Mouse (Mus musculus): Measurements from ENCODE around the gene Sdc4. TPM values are rescaled to one million over a fixed set of nuclear protein-coding genes. Genes with fewer than 3 reads are reported as not detected.
A peak's percentile ranks its signal among the peaks of the same experiment; 100 is the strongest.

The Sdc4 gene
- polyA plus RNA-seq, 1 experiment from 2014 or later, result 104 TPM

DNA sequence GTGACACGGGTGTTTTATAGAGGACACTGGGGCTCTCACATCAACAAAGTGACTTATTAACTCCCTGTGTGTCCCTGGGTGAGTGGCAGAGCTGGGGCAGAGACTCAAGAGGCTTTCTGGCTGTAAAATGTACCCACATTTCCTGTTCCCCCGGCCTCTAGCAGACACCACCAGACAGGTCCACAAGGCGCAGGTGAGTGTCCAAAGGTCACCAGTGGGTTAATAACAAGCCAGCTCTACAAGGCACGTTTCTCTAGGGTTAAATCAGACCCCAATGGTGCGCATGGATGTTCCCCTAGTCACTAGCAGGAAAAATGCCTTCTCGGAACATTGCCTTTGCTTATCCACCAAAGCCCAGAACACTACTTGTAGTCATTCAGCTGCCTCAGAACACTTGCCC lies 6.0 kb downstream of the Sdc4 start:
- 52% methylated on average over 6 of the region's 6 CpGs for WGBS
- Histone ChIP-seq H3K27ac (ENCODE audit: low read depth) (peak overlapping the region; percentile 69; the same call in 1 of the 2 replicates), H3K27me3 (replicated peaks; ENCODE audit: control insufficient read depth, insufficient read depth, low read length) (no peaks in the 10 kb centered on the region), H3K9me3 (ENCODE audit: control insufficient read depth, low read length) (no peaks in the 10 kb centered on the region), H3K4me2 (ENCODE audit: low read length) (peak overlapping the region; percentile 26), H3K4me3 (ENCODE audit: low read depth, low read length) (no peak overlapping the region), H3K4me1 (replicated peaks; ENCODE audit: control insufficient read depth, insufficient read depth, low read length) (peaks cover 22% of the 10 kb centered on the region), H3K9ac (ENCODE audit: low read length) (no peak overlapping the region), H3K36me3 (ENCODE audit: control insufficient read depth, insufficient read depth, low read length) (no peaks in the 10 kb centered on the region)
- DNase-seq (ENCODE audit: low spot score) (peak; percentile 72), ATAC-seq (replicated peaks; ENCODE audit: low FRiP score, low TSS enrichment, low read depth) (peak; percentile 33; the same call in 1 of the 2 replicates)

DNA sequence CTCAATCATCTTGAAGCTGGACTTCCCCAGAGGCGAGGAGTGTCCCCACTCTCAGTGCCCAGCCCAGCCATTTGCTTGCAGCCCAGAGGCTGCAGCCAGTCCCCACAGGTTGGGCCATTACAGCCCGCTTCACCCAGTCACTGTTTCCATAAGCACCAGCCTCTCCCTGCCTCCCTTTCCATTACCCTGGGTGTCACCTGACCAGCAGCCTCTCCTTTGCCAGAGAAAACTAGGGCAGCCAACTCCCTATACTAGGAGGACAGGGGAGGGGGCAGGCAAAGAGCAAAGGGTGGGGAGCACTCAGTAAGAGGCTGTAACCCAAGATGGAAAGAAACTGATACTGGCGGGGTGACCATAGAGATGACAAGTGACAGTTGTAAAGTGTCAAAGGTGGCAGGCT lies 6.7 kb downstream of the Sdc4 start:
- H3K4me3 ChIP-seq (ENCODE audit: low read depth, low read length), result peak overlapping the region; percentile 6
- 43% methylated on average over 3 of the region's 3 CpGs for WGBS
- no peaks in the 10 kb centered on the region for H3K9me3 ChIP-seq (ENCODE audit: control insufficient read depth, low read length)
- peak overlapping the region; percentile 26 for H3K4me2 ChIP-seq (ENCODE audit: low read length)
- H3K9ac ChIP-seq (ENCODE audit: low read length), result peak overlapping the region; percentile 31; the same call in 1 of the 2 replicates
- DNase-seq (ENCODE audit: low spot score) (no peak), ATAC-seq (replicated peaks; ENCODE audit: low FRiP score, low TSS enrichment, low read depth) (peak; percentile 29; the same call in 1 of the 2 replicates)
- H3K27me3 ChIP-seq (replicated peaks; ENCODE audit: control insufficient read depth, insufficient read depth, low read length), result no peaks in the 10 kb centered on the region
- H3K27ac ChIP-seq (ENCODE audit: low read depth), result peak overlapping the region; percentile 69
- no peaks in the 10 kb centered on the region for H3K36me3 ChIP-seq (ENCODE audit: control insufficient read depth, insufficient read depth, low read length)
- H3K4me1 ChIP-seq (replicated peaks; ENCODE audit: control insufficient read depth, insufficient read depth, low read length), result peaks cover 29% of the 10 kb centered on the region

DNA sequence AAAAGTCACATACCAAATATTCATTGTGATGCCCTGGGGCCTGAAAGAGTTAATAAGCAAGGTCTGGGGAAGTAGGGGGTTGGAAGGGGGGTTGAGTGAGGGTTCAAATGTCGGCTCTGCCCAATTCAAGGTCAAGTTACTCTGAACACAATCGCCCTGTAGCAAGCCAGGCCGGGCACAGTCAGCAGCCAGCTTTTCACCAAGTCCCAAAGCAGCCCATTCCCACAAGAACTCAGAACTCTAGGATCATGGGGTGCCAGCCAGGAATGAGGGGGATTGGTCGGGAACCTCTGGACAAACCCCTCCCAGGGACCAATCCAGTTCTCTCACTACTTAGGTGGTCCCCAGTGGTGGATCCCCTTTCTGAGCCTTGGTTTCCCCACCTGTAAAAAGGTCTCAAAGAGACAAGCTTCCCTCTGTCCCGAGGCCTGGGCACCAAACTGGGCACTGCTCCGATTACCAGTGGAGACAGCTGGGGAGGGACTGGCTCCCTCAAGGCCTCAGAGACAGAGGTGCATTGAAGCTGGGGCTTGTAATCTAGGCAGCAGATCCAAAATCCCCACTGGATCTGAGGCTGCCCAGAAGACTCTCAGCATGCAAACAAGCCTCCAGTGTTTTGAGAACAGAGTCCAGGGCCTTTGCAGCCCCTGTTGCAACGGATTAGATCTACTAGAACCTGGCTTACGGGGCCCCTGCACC lies 7.3 kb downstream of the Sdc4 start:
- H3K4me3 ChIP-seq (ENCODE audit: low read depth, low read length), result peak overlapping the region; percentile 6
- peaks cover 35% of the 10 kb centered on the region for H3K4me1 ChIP-seq (replicated peaks; ENCODE audit: control insufficient read depth, insufficient read depth, low read length)
- WGBS, result 25% methylated on average over 8 of the region's 8 CpGs

DNA sequence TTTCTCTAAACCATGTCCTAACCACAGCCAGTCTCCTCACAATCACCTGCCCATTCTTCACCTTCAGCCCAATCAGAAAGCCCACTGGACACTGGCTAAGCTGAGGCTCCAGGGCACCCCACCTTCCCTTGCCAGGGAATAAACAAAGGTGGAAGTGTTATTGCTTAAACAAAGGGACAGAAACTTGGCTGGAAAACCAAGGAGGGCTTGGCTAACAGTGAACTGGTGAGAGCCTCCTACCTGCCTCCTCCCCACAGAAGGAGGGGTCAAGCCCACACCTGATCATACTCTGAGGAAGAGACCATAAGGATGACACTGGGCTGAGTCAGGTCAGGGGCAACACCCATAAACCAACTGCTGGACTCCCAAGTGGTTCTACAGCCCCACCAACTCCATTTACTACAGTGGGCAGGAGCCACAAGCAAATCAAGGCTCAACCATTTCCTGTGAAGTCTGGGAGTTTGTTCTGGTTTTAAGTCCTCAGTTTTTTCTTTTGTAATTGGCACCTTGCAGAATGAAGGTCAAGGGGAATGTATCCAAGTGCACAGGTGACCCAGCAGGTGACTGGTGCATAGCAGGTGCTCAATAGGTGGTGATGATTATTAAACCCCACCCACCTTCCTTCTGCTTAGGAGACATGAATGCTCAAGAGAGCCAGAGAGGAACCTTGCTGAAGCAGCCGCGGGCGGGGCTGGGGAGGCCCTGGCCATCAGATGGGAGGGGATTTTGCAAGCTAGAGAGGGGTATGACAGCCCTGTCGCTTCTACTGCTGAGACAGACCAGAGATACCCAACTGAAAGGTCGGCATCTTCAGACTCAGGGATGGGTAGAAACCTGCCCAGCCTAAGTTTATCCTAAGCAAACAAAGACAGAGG lies 8.2 kb downstream of the Sdc4 start:
- Histone ChIP-seq H3K4me3 (ENCODE audit: low read depth, low read length) (no peak overlapping the region), H3K27ac (ENCODE audit: low read depth) (peak overlapping the region; percentile 69; the same call in 1 of the 2 replicates), H3K9me3 (ENCODE audit: control insufficient read depth, low read length) (no peaks in the 10 kb centered on the region), H3K27me3 (replicated peaks; ENCODE audit: control insufficient read depth, insufficient read depth, low read length) (no peaks in the 10 kb centered on the region), H3K4me1 (replicated peaks; ENCODE audit: control insufficient read depth, insufficient read depth, low read length) (peaks cover 44% of the 10 kb centered on the region), H3K9ac (ENCODE audit: low read length) (no peak overlapping the region), H3K4me2 (ENCODE audit: low read length) (0 out of 2 replicates have a peak overlapping the region, but pooled peaks have one; percentile 26), H3K36me3 (ENCODE audit: control insufficient read depth, insufficient read depth, low read length) (no peaks in the 10 kb centered on the region)
- WGBS, result 18% methylated on average over 5 of the region's 5 CpGs
- DNase-seq (ENCODE audit: low spot score) (no peak), ATAC-seq (replicated peaks; ENCODE audit: low FRiP score, low TSS enrichment, low read depth) (no peak)

More for the DNA sequence above, 7.3 kb downstream of the Sdc4 start:
- Histone ChIP-seq H3K27ac (ENCODE audit: low read depth) (peak overlapping the region; percentile 69), H3K9ac (ENCODE audit: low read length) (peak overlapping the region; percentile 31; the same call in 1 of the 2 replicates), H3K4me2 (ENCODE audit: low read length) (peak overlapping the region; percentile 26), H3K36me3 (ENCODE audit: control insufficient read depth, insufficient read depth, low read length) (no peaks in the 10 kb centered on the region), H3K27me3 (replicated peaks; ENCODE audit: control insufficient read depth, insufficient read depth, low read length) (no peaks in the 10 kb centered on the region), H3K9me3 (ENCODE audit: control insufficient read depth, low read length) (no peaks in the 10 kb centered on the region)
- no peak for DNase-seq (ENCODE audit: low spot score)
- ATAC-seq (replicated peaks; ENCODE audit: low FRiP score, low TSS enrichment, low read depth), result no peak

DNA sequence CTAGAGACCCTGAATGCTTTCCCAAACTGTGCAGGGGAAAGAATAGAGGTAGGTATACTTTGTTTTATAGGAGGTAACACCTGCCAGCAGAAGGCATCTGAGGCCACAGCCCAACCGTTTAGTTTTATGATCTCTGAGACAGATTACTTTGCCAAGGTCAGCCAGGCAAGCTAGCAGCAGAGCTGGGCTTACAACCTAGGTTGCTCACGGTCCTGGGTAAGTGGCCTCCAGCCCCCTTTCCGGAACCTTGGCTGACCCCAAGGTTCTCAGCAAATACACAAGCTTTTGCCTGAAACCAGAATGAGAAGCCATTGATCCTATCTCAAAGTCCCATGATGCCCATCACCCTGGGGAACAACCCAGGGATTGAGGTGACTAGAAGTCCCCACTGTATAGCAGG lies 9.0 kb downstream of the Sdc4 start:
- H3K4me3 ChIP-seq (ENCODE audit: low read depth, low read length), result no peak overlapping the region
- H3K9me3 ChIP-seq (ENCODE audit: control insufficient read depth, low read length), result no peaks in the 10 kb centered on the region
- H3K9ac ChIP-seq (ENCODE audit: low read length), result no peak overlapping the region
- peak overlapping the region; percentile 57 for H3K27ac ChIP-seq (ENCODE audit: low read depth)
- peaks cover 44% of the 10 kb centered on the region for H3K4me1 ChIP-seq (replicated peaks; ENCODE audit: control insufficient read depth, insufficient read depth, low read length)
- 63% methylated on average over 3 of the region's 3 CpGs for WGBS
- no peak for ATAC-seq (replicated peaks; ENCODE audit: low FRiP score, low TSS enrichment, low read depth)
- H3K36me3 ChIP-seq (ENCODE audit: control insufficient read depth, insufficient read depth, low read length), result 0 out of 2 replicates have a peak, but pooled peaks cover under 1% of the 10 kb centered on the region
- DNase-seq (ENCODE audit: low spot score), result no peak
- no peaks in the 10 kb centered on the region for H3K27me3 ChIP-seq (replicated peaks; ENCODE audit: control insufficient read depth, insufficient read depth, low read length)
- H3K4me2 ChIP-seq (ENCODE audit: low read length), result no peak overlapping the region

DNA sequence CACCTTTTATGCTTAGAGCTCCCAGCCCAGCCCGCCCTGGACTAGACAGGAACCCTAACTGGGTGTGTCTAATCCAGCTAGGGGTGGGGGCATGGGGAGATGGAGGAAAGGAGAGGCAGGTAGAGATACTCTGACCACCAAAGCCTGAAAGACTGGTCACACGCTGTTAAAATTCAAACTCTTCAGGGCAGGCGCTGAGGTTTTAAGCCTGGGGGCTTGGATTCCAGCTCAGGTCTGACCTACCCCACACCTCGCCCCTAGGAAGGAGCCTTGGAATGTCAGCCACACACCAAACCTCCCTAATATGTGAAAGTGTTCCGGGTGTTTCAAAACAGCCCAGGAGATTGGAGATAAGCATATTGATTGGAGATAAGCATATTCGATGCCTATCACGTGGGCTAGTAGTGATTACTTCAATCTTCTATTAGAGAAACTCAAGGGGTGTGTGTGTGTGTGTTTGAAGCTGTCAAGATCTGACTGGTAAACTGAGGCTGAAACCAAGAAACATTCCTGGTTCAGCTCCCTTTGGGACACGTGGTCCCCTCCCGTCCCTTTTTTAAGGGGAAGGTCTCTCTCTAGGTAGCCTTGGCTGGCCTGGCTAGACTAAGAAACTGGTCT lies 10.3 kb downstream of the Sdc4 start:
- H3K4me1 ChIP-seq (replicated peaks; ENCODE audit: control insufficient read depth, insufficient read depth, low read length), result peaks cover 44% of the 10 kb centered on the region
- DNase-seq (ENCODE audit: low spot score), result no peak
- H3K4me3 ChIP-seq (ENCODE audit: low read depth, low read length), result no peak overlapping the region
- no peaks in the 10 kb centered on the region for H3K27me3 ChIP-seq (replicated peaks; ENCODE audit: control insufficient read depth, insufficient read depth, low read length)
- WGBS, result 64% methylated on average over 9 of the region's 9 CpGs
- peak overlapping the region; percentile 28 for H3K4me2 ChIP-seq (ENCODE audit: low read length)
- no peak for ATAC-seq (replicated peaks; ENCODE audit: low FRiP score, low TSS enrichment, low read depth)
- H3K9me3 ChIP-seq (ENCODE audit: control insufficient read depth, low read length), result no peaks in the 10 kb centered on the region
- H3K36me3 ChIP-seq (ENCODE audit: control insufficient read depth, insufficient read depth, low read length), result peaks cover 13% of the 10 kb centered on the region; the same call in 1 of the 2 replicates
- H3K27ac ChIP-seq (ENCODE audit: low read depth), result peak overlapping the region; percentile 36
- H3K9ac ChIP-seq (ENCODE audit: low read length), result no peak overlapping the region

DNA sequence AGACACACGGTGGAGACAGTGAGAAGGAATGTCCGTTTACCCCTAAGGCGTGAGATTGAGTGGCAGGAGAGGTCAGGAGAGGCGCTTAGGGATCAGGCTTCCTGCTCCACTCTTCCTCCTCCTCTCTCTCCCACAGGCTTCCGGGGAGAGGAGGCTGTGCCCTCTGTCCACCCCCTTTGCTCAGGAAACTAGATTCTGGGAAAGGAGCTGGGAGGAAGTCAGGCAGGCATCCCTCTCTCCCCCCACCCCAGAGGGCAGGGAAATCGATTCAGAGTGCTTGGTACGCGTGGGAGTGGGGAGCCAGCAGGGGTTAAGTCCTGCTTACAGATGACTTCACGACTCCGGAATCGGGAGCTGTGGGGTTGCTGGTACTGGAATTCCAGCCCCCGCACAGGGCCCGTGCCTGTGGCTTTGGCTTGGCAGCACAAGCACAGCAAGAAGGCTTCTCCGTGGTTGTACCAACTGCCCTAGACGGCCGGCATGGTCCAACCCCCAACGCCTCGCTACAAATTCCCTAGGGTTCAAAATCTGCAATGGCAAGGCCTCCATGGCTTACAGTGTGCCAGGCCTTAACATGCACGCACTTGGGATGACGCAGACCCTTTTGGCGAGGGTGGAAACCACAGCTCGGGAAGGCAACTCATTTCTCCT lies 11.0 kb downstream of the Sdc4 start:
- H3K9me3 ChIP-seq (ENCODE audit: control insufficient read depth, low read length), result no peaks in the 10 kb centered on the region
- no peak for DNase-seq (ENCODE audit: low spot score)
- H3K36me3 ChIP-seq (ENCODE audit: control insufficient read depth, insufficient read depth, low read length), result peaks cover 20% of the 10 kb centered on the region; the same call in 1 of the 2 replicates
- 0 out of 2 replicates have a peak overlapping the region, but pooled peaks have one; percentile 12 for H3K9ac ChIP-seq (ENCODE audit: low read length)
- H3K27ac ChIP-seq (ENCODE audit: low read depth), result peak overlapping the region; percentile 36
- peaks cover 44% of the 10 kb centered on the region for H3K4me1 ChIP-seq (replicated peaks; ENCODE audit: control insufficient read depth, insufficient read depth, low read length)
- H3K4me3 ChIP-seq (ENCODE audit: low read depth, low read length), result no peak overlapping the region
- WGBS, result 19% methylated on average over 22 of the region's 22 CpGs
- H3K27me3 ChIP-seq (replicated peaks; ENCODE audit: control insufficient read depth, insufficient read depth, low read length), result no peaks in the 10 kb centered on the region
- peak overlapping the region; percentile 28 for H3K4me2 ChIP-seq (ENCODE audit: low read length)
- ATAC-seq (replicated peaks; ENCODE audit: low FRiP score, low TSS enrichment, low read depth), result no peak

All from intestine, embryonic 14.5 days (tissue).